Mouse (Mus musculus) lung, postnatal 0 days (tissue): ENCODE measurements around the gene 9430015G10Rik. TPM values are rescaled to one million over a fixed set of nuclear protein-coding genes. Genes with fewer than 3 reads are reported as not detected.

Source experiments
- ATAC-seq: fragments of 200-750 bp; cut with Nextera tagmentation; 2 replicates; pipeline ENCODE4 v1.8.0; 2017; ENCODE audit warnings: moderate library complexity
- DNase-seq: peaks from one replicate; pipeline ENCODE4 v3.0.0-alpha.2; 2016; ENCODE audit warnings: low spot score
- H3K27ac ChIP-seq: fragments of 300-500 bp; sonication (generic); 2 replicates; pipeline ENCODE4 v1.5.1; 2014; ENCODE audit warnings: antibody characterized with exemption, mild to moderate bottlenecking, low read length, mixed read lengths
- H3K27me3 ChIP-seq: fragments of 300-500 bp; sonication (generic); replicated peaks from 2 replicates; pipeline ENCODE4 v1.6.1; 2014; ENCODE audit warnings: low read length, mixed read lengths; ENCODE audit not compliant: insufficient read depth
- H3K36me3 ChIP-seq: fragments of 300-500 bp; sonication (generic); 2 replicates; pipeline ENCODE4 v1.6.1; 2014; ENCODE audit warnings: low read length, mixed read lengths; ENCODE audit not compliant: insufficient read depth
- H3K4me1 ChIP-seq: fragments of 300-500 bp; sonication (generic); 2 replicates; pipeline ENCODE4 v1.6.1; 2014; ENCODE audit warnings: antibody characterized with exemption, low read depth, low read length, mixed read lengths; ENCODE audit not compliant: insufficient read depth
- H3K4me2 ChIP-seq: fragments of 300-500 bp; sonication (generic); replicated peaks from 2 replicates; pipeline ENCODE4 v1.6.1; 2014; ENCODE audit warnings: low read depth, mild to moderate bottlenecking, low read length, moderate library complexity, mixed read lengths
- H3K4me3 ChIP-seq: fragments of 300-500 bp; sonication (generic); 2 replicates; pipeline ENCODE4 v1.5.1; 2014; ENCODE audit warnings: low read depth, low read length
- H3K9ac ChIP-seq: fragments of 300-500 bp; sonication (generic); replicated peaks from 2 replicates; pipeline ENCODE4 v1.6.1; 2014; ENCODE audit warnings: low read depth, mild to moderate bottlenecking
- H3K9me3 ChIP-seq: fragments of 300-500 bp; sonication (generic); 2 replicates; pipeline ENCODE4 v1.6.1; 2016; ENCODE audit warnings: low read length, mixed read lengths
- CTCF ChIP-seq: IDR thresholded peaks from 2 replicates; pipeline ENCODE4 v1.5.1; 2016; ENCODE audit warnings: antibody characterized with exemption, mild to moderate bottlenecking
- EP300 ChIP-seq: IDR thresholded peaks from 2 replicates; pipeline ENCODE4 v1.6.1; 2016; ENCODE audit warnings: antibody characterized with exemption, mild to moderate bottlenecking, control low read depth
- WGBS: fragments of 180-500 bp; shearing (Covaris S2); extraction: QIAGEN DNeasy Blood & Tissue Kit; methylation state at CpG from one replicate; pipeline ENCODE4 v1.1.7; 2014; 5-methylcytosine and 5-hydroxymethylcytosine counted together
- polyA plus RNA-seq: library from polyadenylated mRNA; unstranded; fragments of >200 nt; fragmentation: Nextera tagmentation; extraction: Ambion mirVana; gene quantifications from 2 replicates; pipeline ENCODE4 v1.2.1, GENCODE M21; 2015

The 9430015G10Rik gene
- polyA plus RNA-seq, 1 experiment from 2014 or later: 5.9 TPM

DNA sequence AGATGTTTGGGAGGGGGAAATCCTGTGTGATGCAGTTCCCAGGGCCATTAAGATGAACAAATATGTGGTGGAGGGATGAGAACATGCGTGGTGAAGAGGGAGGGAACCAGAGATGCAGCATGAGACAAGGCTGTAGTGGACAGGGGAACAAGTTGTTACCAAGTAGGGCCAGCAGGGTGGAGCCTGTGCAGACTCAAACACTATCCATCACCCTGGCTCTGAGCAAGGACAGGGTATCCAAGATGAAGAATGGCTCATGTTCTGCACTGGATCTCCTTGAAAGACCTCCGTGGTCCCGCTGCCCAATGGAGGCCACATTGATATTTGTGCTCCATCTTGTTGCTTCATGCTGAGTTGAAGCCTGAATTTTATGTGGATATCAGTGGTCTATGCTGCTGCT lies 45.0 kb downstream of the 9430015G10Rik start:
- ATAC-seq: no peak
- H3K4me3 ChIP-seq: no peak overlapping the region
- DNase-seq: no peak
- TF ChIP-seq EP300: no peak
- no peak for TF ChIP-seq CTCF
- no peak overlapping the region for H3K9ac ChIP-seq
- H3K27me3 ChIP-seq: no peaks in the 10 kb centered on the region
- no peaks in the 10 kb centered on the region for H3K4me1 ChIP-seq
- H3K9me3 ChIP-seq: no peaks in the 10 kb centered on the region
- no peak overlapping the region for H3K27ac ChIP-seq
- no peaks in the 10 kb centered on the region for H3K36me3 ChIP-seq
- 97% methylated on average over 3 of the region's 3 CpGs for WGBS
- no peak overlapping the region for H3K4me2 ChIP-seq

DNA sequence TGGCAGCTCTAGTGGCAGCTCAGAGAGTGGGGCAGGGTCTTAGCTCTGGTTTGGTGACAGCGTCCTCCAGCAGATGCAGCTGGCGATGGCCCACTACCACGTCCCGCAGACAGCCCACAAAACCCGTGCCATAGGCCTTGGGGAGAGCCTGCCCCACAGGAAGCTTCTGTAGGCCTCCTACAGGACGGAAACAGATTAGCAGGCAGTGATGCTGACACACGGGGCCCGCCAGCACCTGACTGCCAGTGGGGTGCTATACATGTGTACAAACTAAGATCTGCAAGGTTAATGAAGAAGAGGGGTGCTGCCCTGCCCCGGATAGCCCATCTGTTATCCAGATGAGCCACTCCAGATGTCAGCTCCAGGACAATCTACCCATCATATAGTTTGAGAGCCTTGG lies 56.7 kb downstream of the 9430015G10Rik start:
- no peaks in the 10 kb centered on the region for H3K4me1 ChIP-seq
- no peak for DNase-seq
- H3K27me3 ChIP-seq: no peaks in the 10 kb centered on the region
- H3K4me2 ChIP-seq: no peak overlapping the region
- TF ChIP-seq EP300 (no peak), CTCF (peak; percentile 39)
- no peak overlapping the region for H3K27ac ChIP-seq
- H3K9ac ChIP-seq: no peak overlapping the region
- peaks cover 37% of the 10 kb centered on the region; the same call in 1 of the 2 replicates for H3K36me3 ChIP-seq
- no peak overlapping the region for H3K4me3 ChIP-seq
- 88% methylated on average over 9 of the region's 9 CpGs for WGBS
- no peaks in the 10 kb centered on the region for H3K9me3 ChIP-seq
- ATAC-seq: no peak

- Histone ChIP-seq H3K27ac (no peak overlapping the region), H3K9me3 (no peaks in the 10 kb centered on the region), H3K4me1 (no peaks in the 10 kb centered on the region), H3K4me2 (no peak overlapping the region), H3K4me3 (no peak overlapping the region), H3K9ac (no peak overlapping the region), H3K27me3 (no peaks in the 10 kb centered on the region), H3K36me3 (peaks cover 54% of the 10 kb centered on the region; the same call in 1 of the 2 replicates)
- no peak for DNase-seq
- TF ChIP-seq EP300 (no peak), CTCF (no peak)
- WGBS: 90% methylated on average over 8 of the region's 8 CpGs
- no peak for ATAC-seq
Observed at GRCm38 (mm10) chr4:156168611-156169010, 58.8 kb downstream of the 9430015G10Rik start.

DNA sequence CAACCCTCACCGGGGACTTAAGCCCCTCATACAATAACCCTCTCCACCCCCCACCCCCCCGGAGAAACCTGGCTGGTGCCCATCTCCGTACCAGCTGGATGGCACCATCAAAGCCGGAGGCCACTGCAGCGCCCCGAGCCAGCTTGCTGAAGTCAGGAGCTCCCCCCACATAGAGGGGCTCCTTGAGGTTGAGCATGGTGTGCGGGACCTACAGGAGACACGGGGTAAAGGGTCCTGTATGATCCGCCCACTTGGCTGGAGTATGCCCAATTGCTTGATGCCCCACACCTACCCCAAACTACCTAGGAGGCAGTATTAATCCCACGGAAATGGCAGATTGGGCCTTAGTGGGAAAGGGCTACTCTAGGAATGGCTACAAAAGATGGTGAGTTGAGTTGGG lies 59.3 kb downstream of the 9430015G10Rik start:
- H3K27me3 ChIP-seq: no peaks in the 10 kb centered on the region
- no peaks in the 10 kb centered on the region for H3K4me1 ChIP-seq
- H3K4me2 ChIP-seq: no peak overlapping the region
- H3K9ac ChIP-seq: no peak overlapping the region
- H3K36me3 ChIP-seq: peaks cover 56% of the 10 kb centered on the region; the same call in 1 of the 2 replicates
- 96% methylated on average over 10 of the region's 10 CpGs for WGBS
- TF ChIP-seq CTCF (no peak), EP300 (no peak)
- no peak for ATAC-seq
- H3K4me3 ChIP-seq: no peak overlapping the region
- no peak for DNase-seq
- H3K27ac ChIP-seq: no peak overlapping the region
- no peaks in the 10 kb centered on the region for H3K9me3 ChIP-seq

DNA sequence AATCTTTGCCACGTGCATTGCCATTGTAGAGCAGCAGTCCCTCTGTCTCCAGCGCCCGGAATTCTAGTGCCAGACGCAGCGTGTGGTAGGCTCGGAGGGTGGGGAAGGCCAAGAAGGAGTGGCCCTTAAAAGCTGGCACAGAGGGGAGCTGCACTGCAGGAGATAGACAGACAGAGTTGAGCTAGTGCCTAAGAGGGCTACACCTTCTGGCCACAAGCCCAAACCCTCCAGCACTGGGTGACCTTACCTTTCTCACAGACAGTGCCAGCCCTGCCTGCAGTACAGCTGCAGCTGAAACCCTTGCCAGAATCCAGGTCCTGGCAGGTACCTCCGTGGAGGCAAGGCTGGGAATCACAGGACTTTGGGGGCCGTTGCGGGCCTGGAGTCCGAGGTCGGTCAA lies 62.0 kb downstream of the 9430015G10Rik start:
- H3K4me1 ChIP-seq: no peaks in the 10 kb centered on the region
- no peaks in the 10 kb centered on the region for H3K9me3 ChIP-seq
- peaks cover 71% of the 10 kb centered on the region; the same call in 1 of the 2 replicates for H3K36me3 ChIP-seq
- no peak overlapping the region for H3K4me2 ChIP-seq
- no peak for TF ChIP-seq CTCF
- TF ChIP-seq EP300: no peak
- H3K4me3 ChIP-seq: no peak overlapping the region
- no peaks in the 10 kb centered on the region for H3K27me3 ChIP-seq
- WGBS: 87% methylated on average over 11 of the region's 11 CpGs
- ATAC-seq: no peak
- DNase-seq: no peak
- H3K27ac ChIP-seq: no peak overlapping the region
- H3K9ac ChIP-seq: no peak overlapping the region

Other genes with a start within 250 kb of the 9430015G10Rik start
- gene Tas1r3, start 246.6 kb upstream of the 9430015G10Rik start, polyA plus RNA-seq: 0.19 and 0.25 TPM in 2 replicates
- gene Cptp, start 240.5 kb upstream of the 9430015G10Rik start, polyA plus RNA-seq: 10.8 and 13.8 TPM in 2 replicates
- gene Ints11, start 240.4 kb upstream of the 9430015G10Rik start, polyA plus RNA-seq: 31.7 and 34.8 TPM in 2 replicates
- 29.3 and 29.9 TPM in 2 replicates for gene Pusl1, start 218.2 kb upstream of the 9430015G10Rik start, polyA plus RNA-seq
- gene Acap3, start 218.2 kb upstream of the 9430015G10Rik start, polyA plus RNA-seq: 12.7 and 13.4 TPM in 2 replicates
- 66.6 and 67.0 TPM in 2 replicates for gene Ube2j2, start 166.2 kb upstream of the 9430015G10Rik start, polyA plus RNA-seq
- gene C1qtnf12, start 147.7 kb upstream of the 9430015G10Rik start, polyA plus RNA-seq: 30.6 and 36.2 TPM in 2 replicates
- 6.8 TPM in 2 replicates for gene B3galt6, start 117.3 kb upstream of the 9430015G10Rik start, polyA plus RNA-seq
- 155 and 166 TPM in 2 replicates for gene Sdf4, start 117.1 kb upstream of the 9430015G10Rik start, polyA plus RNA-seq
- 4.9 and 5.2 TPM in 2 replicates for gene Tnfrsf4, start 96.1 kb upstream of the 9430015G10Rik start, polyA plus RNA-seq
- gene Tnfrsf18, start 83.8 kb upstream of the 9430015G10Rik start, polyA plus RNA-seq: 1.6 and 1.9 TPM in 2 replicates
- gene Ttll10, start 50.6 kb upstream of the 9430015G10Rik start, polyA plus RNA-seq: 2.1 and 2.5 TPM in 2 replicates
- gene Rnf223, start 20.5 kb downstream of the 9430015G10Rik start, polyA plus RNA-seq: 0.07 TPM in 1 of 2 replicates, not detected in the other
- 70.1 and 85.7 TPM in 2 replicates for gene Agrn, start 87.5 kb downstream of the 9430015G10Rik start, polyA plus RNA-seq
- gene Isg15, start 90.8 kb downstream of the 9430015G10Rik start, polyA plus RNA-seq: 11.8 and 13.8 TPM in 2 replicates
- 4.0 and 5.1 TPM in 2 replicates for gene AW011738, start 93.3 kb downstream of the 9430015G10Rik start, polyA plus RNA-seq
- 0.46 and 0.56 TPM in 2 replicates for gene Perm1, start 105.9 kb downstream of the 9430015G10Rik start, polyA plus RNA-seq
- gene Plekhn1, start 124.9 kb downstream of the 9430015G10Rik start, polyA plus RNA-seq: 11.2 and 12.7 TPM in 2 replicates
- gene Noc2l, start 126.0 kb downstream of the 9430015G10Rik start, polyA plus RNA-seq: 18.7 and 19.8 TPM in 2 replicates
- gene Samd11, start 145.7 kb downstream of the 9430015G10Rik start, polyA plus RNA-seq: 0.12 and 0.24 TPM in 2 replicates
- not detected in 2 replicates for gene Vmn2r-ps159, start 221.1 kb downstream of the 9430015G10Rik start, polyA plus RNA-seq